Mouse (Mus musculus) heart, postnatal 25 days (tissue): Measurements from ENCODE around the gene Ahr. TPM values are rescaled to one million over a fixed set of nuclear protein-coding genes. Genes with fewer than 3 reads are reported as not detected.

Experiments used
- DNase-seq: peaks from one replicate; pipeline ENCODE4 v3.0.0; 2022; ENCODE audit warnings: low spot score
- intact Hi-C: fragments of 180-260 bp; cut with DNase I; formaldehyde crosslinking; loops from one replicate; pipeline ENCODE4 v1.15.1; 2025
- total RNA-seq, 2 experiments: library from RNA; stranded (reverse); gene quantifications; 2 replicates each; pipeline ENCODE4 v1.2.3; 2021

Ahr gene
- total RNA-seq, 2 experiments from 2014 or later = 5.3 to 6.2 TPM

GRCm38 (mm10) chr12:35506383-35506782 is 28.5 kb downstream of the Ahr start:
- intact Hi-C loops = no loop called here
- DNase-seq = no peak

- no peak for DNase-seq
- intact Hi-C loops = no loop called here
Measured at GRCm38 (mm10) chr12:35504081-35504480, 30.8 kb downstream of the Ahr start.

GRCm38 (mm10) chr12:35503586-35503985 is 31.3 kb downstream of the Ahr start:
- intact Hi-C loops = no loop called here
- no peak for DNase-seq

GRCm38 (mm10) chr12:35501476-35501875 is 33.4 kb downstream of the Ahr start:
- intact Hi-C loops = no loop called here
- no peak for DNase-seq

GRCm38 (mm10) chr12:35495195-35495594 is 39.6 kb downstream of the Ahr start:
- intact Hi-C loops = no loop called here
- no peak for DNase-seq

GRCm38 (mm10) chr12:35480764-35481163 is 54.1 kb downstream of the Ahr start:
- no peak for DNase-seq
- intact Hi-C loops = no loop called here

- DNase-seq = no peak
- intact Hi-C loops = no loop called here
Measured at GRCm38 (mm10) chr12:35478906-35479305, 55.9 kb downstream of the Ahr start.

- intact Hi-C loops = loop anchor here (5.0 kb wide), 2 partner anchors 69 to 146 kb away; no protein-coding TSS in a partner anchor
- no peak for DNase-seq
Measured at GRCm38 (mm10) chr12:35463457-35463856, 71.4 kb downstream of the Ahr start.

GRCm38 (mm10) chr12:35462667-35463066 is 72.2 kb downstream of the Ahr start:
- no peak for DNase-seq
- intact Hi-C loops = loop anchor here (5.0 kb wide), 2 partner anchors 70 to 145 kb away; no protein-coding TSS in a partner anchor

GRCm38 (mm10) chr12:35459662-35460061 is 75.2 kb downstream of the Ahr start:
- intact Hi-C loops = loop anchor here (5.0 kb wide), 2 partner anchors 73 to 142 kb away; no protein-coding TSS in a partner anchor
- no peak for DNase-seq
